Mouse (Mus musculus) limb, embryonic 12.5 days (tissue): ENCODE results near the gene Mastl. TPM values are rescaled to one million over a fixed set of nuclear protein-coding genes. Genes with fewer than 3 reads are reported as not detected.
A peak's percentile ranks its signal among the peaks of the same experiment; 100 is the strongest.

Experiments
- ATAC-seq: fragments of 200-750 bp; cut with Nextera tagmentation; 2 replicates; pipeline ENCODE4 v1.8.0; 2017; ENCODE audit warnings: low read depth, moderate TSS enrichment; ENCODE audit not compliant: insufficient number of reproducible peaks, insufficient read depth, low FRiP score, low TSS enrichment
- H3K27ac ChIP-seq: fragments of 300-500 bp; sonication (generic); 2 replicates; pipeline ENCODE4 v1.5.1; 2016; ENCODE audit warnings: mild to moderate bottlenecking, moderate library complexity
- H3K27me3 ChIP-seq: fragments of 300-500 bp; sonication (generic); 2 replicates; pipeline ENCODE4 v1.6.1; 2016; ENCODE audit warnings: mild to moderate bottlenecking, moderate library complexity
- H3K36me3 ChIP-seq: fragments of 300-500 bp; sonication (generic); 2 replicates; pipeline ENCODE4 v1.6.1; 2016; ENCODE audit warnings: mild to moderate bottlenecking, moderate library complexity
- H3K4me1 ChIP-seq: fragments of 300-500 bp; sonication (generic); replicated peaks from 2 replicates; pipeline ENCODE4 v1.6.1; 2016
- H3K4me2 ChIP-seq: fragments of 300-500 bp; sonication (generic); 2 replicates; pipeline ENCODE4 v1.6.1; 2016; ENCODE audit warnings: mild to moderate bottlenecking, moderate library complexity
- H3K4me3 ChIP-seq: fragments of 300-500 bp; sonication (generic); replicated peaks from 2 replicates; pipeline ENCODE4 v1.5.1; 2016; ENCODE audit warnings: mild to moderate bottlenecking
- H3K9ac ChIP-seq: fragments of 300-500 bp; sonication (generic); replicated peaks from 2 replicates; pipeline ENCODE4 v1.6.1; 2016; ENCODE audit warnings: mild to moderate bottlenecking, moderate library complexity
- H3K9me3 ChIP-seq: fragments of 300-500 bp; sonication (generic); 2 replicates; pipeline ENCODE4 v1.6.1; 2016; ENCODE audit warnings: mild to moderate bottlenecking, moderate library complexity
- WGBS: fragments of 180-500 bp; shearing (Covaris S2); methylation state at CpG from one replicate; pipeline ENCODE4 v1.1.7; 2016; 5-methylcytosine and 5-hydroxymethylcytosine counted together
- polyA plus RNA-seq: library from polyadenylated mRNA; unstranded; fragments of >200 nt; fragmentation: Nextera tagmentation; extraction: Ambion mirVana; gene quantifications from 2 replicates; pipeline ENCODE4 v1.2.1, GENCODE M21; 2016

Gene Mastl
- polyA plus RNA-seq, 1 experiment from 2014 or later = 15.5 TPM

DNA sequence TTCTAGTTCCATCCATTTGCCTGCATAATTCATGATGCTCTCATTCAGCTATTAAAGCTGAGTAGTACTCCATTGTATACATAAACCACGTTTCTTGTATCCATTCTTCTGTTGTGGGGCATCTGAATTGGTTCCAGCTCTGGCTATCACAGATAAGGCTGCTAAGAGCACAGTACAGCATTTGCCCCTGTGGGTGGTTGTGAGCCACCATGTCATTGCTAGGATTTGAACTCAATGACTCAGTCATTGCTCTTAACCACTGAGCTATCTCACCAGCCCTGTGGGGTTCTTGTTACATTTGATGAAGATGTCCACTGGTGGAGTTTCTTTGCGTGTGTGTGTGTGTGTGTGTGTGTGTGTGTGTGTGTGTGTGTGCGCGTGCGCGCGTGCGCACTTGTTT lies 71.3 kb downstream of the Mastl start:
- WGBS = 94% methylated on average over 8 of the region's 8 CpGs
- Histone ChIP-seq H3K9me3 (no peaks in the 10 kb centered on the region), H3K4me1 (no peaks in the 10 kb centered on the region), H3K27ac (no peak overlapping the region), H3K9ac (no peak overlapping the region), H3K4me3 (no peak overlapping the region), H3K4me2 (no peak overlapping the region), H3K36me3 (peaks cover 82% of the 10 kb centered on the region), H3K27me3 (no peaks in the 10 kb centered on the region)
- ATAC-seq = no peak

DNA sequence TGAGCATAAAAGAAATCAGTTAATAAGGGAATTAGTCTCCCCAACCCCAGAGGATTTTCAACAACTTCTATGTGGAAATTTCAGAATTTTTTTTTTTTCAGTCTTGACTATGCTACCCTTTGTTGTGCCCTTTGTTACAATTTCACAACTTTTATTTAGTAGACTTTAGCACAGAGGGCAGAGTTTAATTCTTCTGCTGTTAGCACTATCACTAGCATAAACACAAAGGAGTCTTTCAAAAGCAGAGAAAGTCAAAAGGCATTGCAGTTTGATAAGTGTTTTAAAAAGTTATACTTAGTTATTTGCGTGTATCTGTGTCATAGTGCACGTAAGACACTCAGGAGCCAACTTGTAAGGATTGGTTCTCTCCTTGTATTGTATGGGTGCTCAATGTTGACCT lies 77.2 kb downstream of the Mastl start:
- no peaks in the 10 kb centered on the region for H3K4me1 ChIP-seq
- no peak overlapping the region for H3K4me2 ChIP-seq
- WGBS = 97% methylated on average over 2 of the region's 2 CpGs
- H3K9me3 ChIP-seq = no peaks in the 10 kb centered on the region
- H3K27ac ChIP-seq = no peak overlapping the region
- H3K27me3 ChIP-seq = no peaks in the 10 kb centered on the region
- no peak for ATAC-seq
- H3K9ac ChIP-seq = no peak overlapping the region
- H3K36me3 ChIP-seq = peaks cover 66% of the 10 kb centered on the region
- no peak overlapping the region for H3K4me3 ChIP-seq

DNA sequence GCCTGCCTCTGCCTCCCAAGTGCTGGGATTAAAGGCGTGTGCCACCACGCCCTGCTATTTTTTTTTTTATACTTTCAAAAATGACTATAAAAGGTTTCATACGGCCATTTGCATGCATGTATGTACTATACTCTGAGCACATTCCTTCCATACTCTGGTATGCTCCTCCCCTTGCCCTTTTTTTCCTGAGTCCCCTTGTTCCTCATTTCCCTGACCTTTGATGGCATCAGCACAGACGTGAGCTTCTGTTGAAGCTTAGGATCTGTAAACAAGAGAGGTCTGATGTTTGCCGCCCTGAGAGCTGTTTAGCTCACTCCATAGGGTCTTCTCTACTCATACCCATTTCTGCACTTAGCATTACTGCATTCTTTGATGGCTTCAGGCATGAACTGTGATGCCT lies 78.1 kb downstream of the Mastl start:
- H3K27me3 ChIP-seq = no peaks in the 10 kb centered on the region
- H3K36me3 ChIP-seq = peaks cover 59% of the 10 kb centered on the region
- H3K4me3 ChIP-seq = no peak overlapping the region
- no peaks in the 10 kb centered on the region for H3K9me3 ChIP-seq
- no peak overlapping the region for H3K4me2 ChIP-seq
- H3K9ac ChIP-seq = no peak overlapping the region
- ATAC-seq = no peak
- H3K4me1 ChIP-seq = no peaks in the 10 kb centered on the region
- no peak overlapping the region for H3K27ac ChIP-seq
- 89% methylated on average over 5 of the region's 5 CpGs for WGBS

DNA sequence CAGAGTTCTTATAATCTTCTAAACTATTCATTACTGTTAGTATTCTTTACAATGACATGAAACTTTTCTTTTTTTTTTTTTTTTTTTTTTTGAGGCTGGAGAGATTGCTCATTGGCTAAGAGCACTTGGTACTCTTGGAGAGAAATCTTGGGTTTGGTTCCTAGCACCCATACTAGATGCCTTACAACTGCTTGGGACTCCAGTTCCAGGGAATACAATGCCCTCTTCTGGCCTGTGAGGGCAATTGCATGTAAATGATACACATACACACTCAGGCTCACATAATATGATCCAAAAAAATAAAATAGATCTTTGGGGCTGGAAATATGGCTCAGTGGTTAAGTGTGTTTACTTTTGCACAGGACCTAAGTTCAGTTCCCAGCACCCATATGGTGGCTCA lies 79.0 kb downstream of the Mastl start:
- no peak for ATAC-seq

DNA sequence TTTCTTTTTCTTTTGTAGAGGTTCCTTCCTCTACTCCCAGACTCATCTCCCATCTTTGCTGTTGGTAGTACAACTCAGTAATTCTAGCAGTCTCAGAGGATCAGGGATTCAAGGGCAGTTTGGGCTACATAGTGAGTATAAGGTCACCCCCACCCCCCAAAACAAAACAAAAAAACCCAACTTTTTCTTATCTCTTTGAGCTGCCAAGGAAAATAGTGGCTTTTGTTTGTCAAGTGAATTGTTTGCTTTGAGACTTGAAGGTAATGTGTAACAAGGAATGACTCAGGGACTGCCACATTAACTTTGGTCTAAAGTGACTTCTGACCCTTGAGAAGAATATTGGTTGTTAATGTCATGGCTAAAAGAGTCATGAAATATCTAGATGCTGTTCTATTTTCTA lies 80.0 kb downstream of the Mastl start:
- Histone ChIP-seq H3K36me3 (peaks cover 45% of the 10 kb centered on the region), H3K27me3 (no peaks in the 10 kb centered on the region), H3K27ac (no peak overlapping the region), H3K4me1 (no peaks in the 10 kb centered on the region), H3K4me3 (no peak overlapping the region), H3K4me2 (no peak overlapping the region), H3K9ac (no peak overlapping the region), H3K9me3 (no peaks in the 10 kb centered on the region)
- ATAC-seq = no peak

More for the DNA sequence above, 79.0 kb downstream of the Mastl start:
- no peak overlapping the region for H3K4me3 ChIP-seq
- H3K27me3 ChIP-seq = no peaks in the 10 kb centered on the region
- no peaks in the 10 kb centered on the region for H3K9me3 ChIP-seq
- peaks cover 53% of the 10 kb centered on the region for H3K36me3 ChIP-seq
- no peak overlapping the region for H3K9ac ChIP-seq
- no peak overlapping the region for H3K27ac ChIP-seq
- H3K4me1 ChIP-seq = no peaks in the 10 kb centered on the region
- no peak overlapping the region for H3K4me2 ChIP-seq

DNA sequence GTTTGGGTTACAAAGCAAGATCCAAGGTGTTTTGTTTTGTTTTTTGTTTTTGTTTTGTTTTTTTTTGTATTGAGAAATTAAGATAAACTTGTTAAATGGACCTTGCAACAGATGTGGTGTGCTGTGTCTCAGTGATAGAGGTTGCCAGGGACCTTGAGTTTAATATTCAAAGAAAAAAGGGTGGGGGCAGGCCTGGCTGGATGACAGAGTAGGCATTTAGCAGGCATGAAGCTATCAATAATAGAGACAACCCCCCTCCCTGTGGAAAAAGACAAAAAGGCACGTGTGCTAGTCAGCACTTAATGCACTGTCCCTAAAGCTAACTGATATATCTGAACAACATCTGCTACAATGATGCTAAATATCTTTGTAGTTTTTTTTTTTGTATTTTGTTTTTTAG lies 84.4 kb downstream of the Mastl start:
- Histone ChIP-seq H3K27ac (no peak overlapping the region), H3K4me1 (no peaks in the 10 kb centered on the region), H3K4me2 (no peak overlapping the region), H3K9me3 (no peaks in the 10 kb centered on the region), H3K36me3 (peaks cover 14% of the 10 kb centered on the region), H3K9ac (no peak overlapping the region), H3K27me3 (no peaks in the 10 kb centered on the region), H3K4me3 (no peak overlapping the region)
- no peak for ATAC-seq
- WGBS = 83% methylated on average over 1 of the region's 1 CpGs

DNA sequence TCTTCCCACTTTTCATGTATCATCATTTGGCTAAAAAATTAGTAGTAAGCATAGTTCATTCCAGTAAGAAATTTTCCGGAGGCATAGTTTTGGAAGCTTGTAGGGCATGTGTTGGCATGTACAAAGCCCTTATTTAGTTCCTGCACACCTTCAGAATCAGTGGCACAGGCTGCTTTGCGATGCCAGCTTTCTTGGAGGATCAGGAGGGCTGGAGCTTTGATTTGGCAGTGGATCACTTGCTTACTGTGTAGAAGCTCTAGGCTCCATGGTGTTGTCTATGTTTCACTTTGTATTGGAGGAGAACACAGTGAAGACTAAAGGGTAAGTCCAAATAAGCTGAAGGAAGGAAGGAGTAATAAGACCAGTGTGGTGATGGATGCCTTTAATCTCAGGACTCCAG lies 85.3 kb downstream of the Mastl start:
- Histone ChIP-seq H3K27me3 (no peaks in the 10 kb centered on the region), H3K27ac (no peak overlapping the region), H3K9me3 (no peaks in the 10 kb centered on the region), H3K9ac (no peak overlapping the region), H3K4me1 (no peaks in the 10 kb centered on the region), H3K4me2 (no peak overlapping the region), H3K36me3 (peaks cover 9% of the 10 kb centered on the region; the same call in 1 of the 2 replicates), H3K4me3 (no peak overlapping the region)
- 97% methylated on average over 2 of the region's 2 CpGs for WGBS
- no peak for ATAC-seq

DNA sequence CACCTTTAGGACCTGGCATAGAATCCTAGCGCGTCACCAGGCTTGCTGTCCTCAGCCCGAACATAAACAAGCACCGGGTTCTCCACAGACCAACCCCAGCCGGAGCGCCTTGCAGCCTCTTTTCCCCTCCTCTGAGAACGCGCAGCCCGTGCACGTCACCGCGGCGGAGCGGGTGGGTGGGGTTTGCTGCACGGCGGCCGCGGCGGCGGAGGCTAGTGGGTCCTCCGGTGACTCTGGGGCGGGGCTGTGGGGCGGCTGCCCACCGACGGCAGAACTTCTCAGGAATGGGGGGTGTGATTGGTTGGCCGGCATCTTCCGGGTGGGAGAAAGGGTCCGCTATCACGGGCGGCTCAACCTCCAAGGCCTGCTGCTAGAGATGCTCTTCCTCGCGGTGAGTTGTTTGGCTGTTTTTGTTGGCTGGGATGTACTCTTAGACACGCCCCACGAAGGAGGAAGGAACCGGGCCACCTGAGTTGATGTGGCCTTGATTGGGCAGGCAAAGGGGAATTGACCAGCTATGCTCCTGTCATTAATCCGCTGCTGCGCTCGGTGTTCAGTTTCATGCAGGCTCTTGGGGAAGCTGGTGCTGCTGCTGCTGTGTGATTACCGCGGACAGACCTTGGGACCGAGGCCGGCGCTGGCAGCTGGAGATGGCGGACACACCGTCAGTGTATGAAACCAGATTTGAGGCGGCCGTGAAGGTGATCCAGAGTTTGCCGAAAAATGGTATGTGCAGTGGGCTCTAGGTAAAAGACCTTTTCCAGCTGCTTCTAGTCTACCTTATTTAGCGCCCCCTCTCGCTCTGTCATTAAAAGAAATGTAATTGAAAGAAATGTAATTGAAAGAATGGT lies 86.7 kb downstream of the Mastl start:
- Histone ChIP-seq H3K4me1 (no peaks in the 10 kb centered on the region), H3K4me3 (peak overlapping the region; percentile 65), H3K9ac (peak overlapping the region; percentile 73), H3K27me3 (no peaks in the 10 kb centered on the region), H3K9me3 (no peaks in the 10 kb centered on the region), H3K36me3 (0 out of 2 replicates have a peak, but pooled peaks cover 3% of the 10 kb centered on the region), H3K4me2 (peak overlapping the region; percentile 92), H3K27ac (peak overlapping the region; percentile 95)
- peak; percentile 87 for ATAC-seq
- WGBS = under 1% methylated on average over 48 of the region's 50 CpGs

DNA sequence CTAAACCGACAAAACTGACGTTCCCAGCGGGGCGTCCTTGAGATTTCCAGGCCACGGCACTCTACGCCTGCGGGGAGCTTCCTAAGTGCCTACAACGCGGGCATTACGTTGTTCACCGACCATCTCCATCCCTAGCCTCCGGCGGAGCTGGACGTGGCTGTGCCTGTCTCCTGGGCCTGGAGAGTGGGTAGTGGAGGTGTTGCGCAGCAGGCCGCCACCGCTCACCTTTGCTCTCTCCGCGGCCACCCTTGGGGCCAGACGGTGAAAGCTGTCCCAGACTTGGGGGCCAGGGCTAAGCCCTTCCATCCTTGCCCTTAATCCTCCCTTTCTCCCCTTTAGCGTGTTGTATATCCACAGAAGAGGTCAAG lies 87.5 kb downstream of the Mastl start:
- Histone ChIP-seq H3K4me3 (peak overlapping the region; percentile 65), H3K4me1 (no peaks in the 10 kb centered on the region), H3K4me2 (peak overlapping the region; percentile 92), H3K9ac (peak overlapping the region; percentile 73), H3K27ac (peak overlapping the region; percentile 95), H3K9me3 (no peaks in the 10 kb centered on the region), H3K27me3 (no peaks in the 10 kb centered on the region), H3K36me3 (0 out of 2 replicates have a peak, but pooled peaks cover 3% of the 10 kb centered on the region)
- under 1% methylated on average over 21 of the region's 21 CpGs for WGBS
- peak; percentile 76; the same call in 1 of the 2 replicates for ATAC-seq

DNA sequence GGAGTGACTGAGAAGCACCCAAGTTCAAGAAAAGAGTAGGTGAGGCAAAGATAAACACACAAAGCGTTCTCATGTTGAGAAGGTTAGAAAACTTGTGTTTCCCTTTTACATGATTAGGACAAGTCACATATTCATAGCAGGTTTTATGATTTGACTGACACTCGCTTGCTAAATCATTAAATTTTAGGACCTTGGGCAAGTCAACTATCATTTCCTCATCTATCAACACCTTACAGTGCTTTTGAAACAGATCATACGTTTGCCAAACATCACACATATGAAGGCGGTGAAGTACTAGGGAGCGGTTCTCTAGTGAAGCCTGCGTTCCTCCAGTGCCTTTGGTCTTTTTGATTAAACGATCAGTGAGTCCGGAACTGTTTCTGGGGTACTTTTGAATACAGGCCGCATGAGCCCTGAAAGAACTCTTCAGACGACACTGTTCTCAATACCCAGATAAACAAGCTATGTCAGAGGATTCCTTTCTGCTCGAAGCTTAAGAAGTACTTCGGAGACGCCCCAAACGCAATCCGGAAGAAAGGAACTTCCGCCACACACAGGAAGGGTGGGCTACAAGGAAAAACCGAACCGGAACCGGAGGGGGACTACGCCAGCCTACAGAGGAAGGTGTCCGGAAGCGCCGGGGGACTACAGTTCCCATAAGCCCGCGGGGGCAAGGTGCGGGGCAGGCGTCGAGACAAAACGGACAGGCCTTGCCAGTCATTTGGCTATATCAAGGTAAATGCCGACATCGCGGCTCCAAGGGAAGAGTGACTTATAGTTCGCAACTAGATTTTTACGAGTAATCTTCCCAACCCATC lies 88.1 kb downstream of the Mastl start, which contains the start of gene Acbd5:
Gene Acbd5, plus strand, starts transcription at position 616 of the 818 bp plus-strand sequence.
- Histone ChIP-seq H3K9ac (peak within 1 kb of the TSS; percentile 73), H3K4me2 (peak within 1 kb of the TSS; percentile 92), H3K36me3 (0 out of 2 replicates have a peak, but pooled peaks cover 3% of the 10 kb centered on the region), H3K27ac (peak within 1 kb of the TSS; percentile 95), H3K27me3 (no peaks in the 10 kb centered on the region), H3K9me3 (no peaks in the 10 kb centered on the region), H3K4me1 (no peaks in the 10 kb centered on the region), H3K4me3 (peak within 1 kb of the TSS; percentile 65)
- WGBS = 2% methylated on average over 34 of the region's 34 CpGs
- ATAC-seq = peak; percentile 92
